Mouse (Mus musculus): Measurements from ENCODE around the gene Abca12. TPM values are rescaled to one million over a fixed set of nuclear protein-coding genes. Genes with fewer than 3 reads are reported as not detected.

Abca12 gene
- polyA plus RNA-seq, 1 experiment from 2014 or later, result not detected

- 16% methylated on average over 4 of the region's 4 CpGs for WGBS
- H3K4me1 ChIP-seq (replicated peaks; ENCODE audit: control insufficient read depth, insufficient read depth, low read length), result peaks cover 9% of the 10 kb centered on the region
- no peak overlapping the region for H3K4me3 ChIP-seq (replicated peaks; ENCODE audit: low read length)
- H3K36me3 ChIP-seq (ENCODE audit: control insufficient read depth, insufficient read depth), result no peaks in the 10 kb centered on the region
- no peaks in the 10 kb centered on the region for H3K9me3 ChIP-seq (ENCODE audit: control insufficient read depth, low read length)
- peak; percentile 72 for ATAC-seq
- H3K9ac ChIP-seq (replicated peaks; ENCODE audit: low read depth, low read length), result no peak overlapping the region
- H3K27ac ChIP-seq (ENCODE audit: low read length), result no peak overlapping the region
- H3K27me3 ChIP-seq (replicated peaks; ENCODE audit: control insufficient read depth, insufficient read depth, low read length), result no peaks in the 10 kb centered on the region
- H3K4me2 ChIP-seq (ENCODE audit: low read length), result 0 out of 2 replicates have a peak overlapping the region, but pooled peaks have one; percentile 9
These were observed 72.5 kb downstream of the Abca12 start for GRCm38 (mm10) chr1:71342261-71342594.

- Histone ChIP-seq H3K4me3 (replicated peaks; ENCODE audit: low read length) (no peak overlapping the region), H3K9me3 (ENCODE audit: control insufficient read depth, low read length) (no peaks in the 10 kb centered on the region), H3K4me2 (ENCODE audit: low read length) (no peak overlapping the region), H3K9ac (replicated peaks; ENCODE audit: low read depth, low read length) (no peak overlapping the region), H3K36me3 (ENCODE audit: control insufficient read depth, insufficient read depth) (no peaks in the 10 kb centered on the region), H3K27ac (ENCODE audit: low read length) (no peak overlapping the region), H3K4me1 (replicated peaks; ENCODE audit: control insufficient read depth, insufficient read depth, low read length) (peaks cover 9% of the 10 kb centered on the region), H3K27me3 (replicated peaks; ENCODE audit: control insufficient read depth, insufficient read depth, low read length) (no peaks in the 10 kb centered on the region)
- 16% methylated on average over 7 of the region's 7 CpGs for WGBS
- ATAC-seq, result peak; percentile 69
These were observed 73.1 kb downstream of the Abca12 start for GRCm38 (mm10) chr1:71341370-71342260.

DNA sequence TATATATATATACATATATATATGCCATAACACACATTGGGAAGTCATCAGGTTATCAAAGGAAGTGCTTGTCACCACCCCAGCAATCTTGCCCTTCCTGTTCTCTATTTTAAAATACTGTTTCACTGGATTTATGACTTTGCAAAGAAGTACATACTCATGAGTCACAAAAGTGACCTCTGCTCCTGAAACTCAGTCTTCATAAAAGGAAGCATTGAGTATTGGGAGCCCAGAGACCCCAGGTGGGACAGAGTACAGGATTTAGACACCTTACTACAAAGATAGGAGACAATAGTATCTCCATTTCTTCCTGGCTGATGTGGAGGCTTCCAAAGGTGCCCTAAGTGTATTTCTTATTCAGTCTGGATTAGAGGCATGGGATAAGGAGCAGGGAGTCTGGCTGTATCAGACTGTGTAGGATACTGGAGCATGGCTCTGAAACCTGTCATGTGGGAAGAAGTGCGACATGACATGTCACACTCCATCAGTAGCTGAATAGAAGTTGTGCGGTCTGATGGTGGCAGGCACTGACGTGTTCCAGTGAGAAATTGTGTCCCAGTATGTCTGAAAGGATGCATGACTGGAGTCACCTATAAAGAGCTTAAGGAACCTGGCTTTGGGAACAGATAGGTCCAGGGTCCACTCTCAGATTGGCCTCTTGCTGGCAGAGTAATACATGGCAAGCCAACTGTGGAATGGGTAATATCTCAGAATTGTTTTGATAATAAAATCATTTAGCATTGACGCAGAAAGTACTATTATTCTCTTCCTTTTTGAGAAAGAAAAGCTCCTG is 76.0 kb downstream of the Abca12 start:
- Histone ChIP-seq H3K9ac (replicated peaks; ENCODE audit: low read depth, low read length) (no peak overlapping the region), H3K27me3 (replicated peaks; ENCODE audit: control insufficient read depth, insufficient read depth, low read length) (no peaks in the 10 kb centered on the region), H3K27ac (ENCODE audit: low read length) (no peak overlapping the region), H3K9me3 (ENCODE audit: control insufficient read depth, low read length) (no peaks in the 10 kb centered on the region), H3K36me3 (ENCODE audit: control insufficient read depth, insufficient read depth) (no peaks in the 10 kb centered on the region), H3K4me1 (replicated peaks; ENCODE audit: control insufficient read depth, insufficient read depth, low read length) (peaks cover 9% of the 10 kb centered on the region), H3K4me2 (ENCODE audit: low read length) (no peak overlapping the region), H3K4me3 (replicated peaks; ENCODE audit: low read length) (no peak overlapping the region)
- whole genome bisulfite sequencing, result 88% methylated on average over 4 of the region's 4 CpGs
- no peak for ATAC-seq

DNA sequence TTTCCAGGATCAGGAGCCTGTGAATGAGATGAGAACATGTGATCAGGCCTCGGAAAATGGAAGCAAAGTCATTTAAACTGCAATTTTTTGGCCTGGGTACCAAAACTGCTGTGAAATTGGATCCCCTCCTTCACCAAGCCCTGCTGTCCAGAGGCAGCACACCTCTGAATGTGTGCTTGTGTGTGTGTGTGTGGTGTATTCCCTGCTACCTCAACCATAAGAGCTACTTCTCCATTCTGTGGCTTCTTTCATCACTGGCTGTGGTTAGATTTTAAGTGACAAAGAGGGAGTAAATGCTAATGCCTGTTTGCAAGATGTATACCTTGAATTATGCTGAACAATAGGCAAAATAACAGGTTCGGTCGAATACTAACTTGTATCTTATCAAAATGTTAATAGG is 84.4 kb downstream of the Abca12 start:
- Histone ChIP-seq H3K36me3 (ENCODE audit: control insufficient read depth, insufficient read depth) (no peaks in the 10 kb centered on the region), H3K4me2 (ENCODE audit: low read length) (no peak overlapping the region), H3K27me3 (replicated peaks; ENCODE audit: control insufficient read depth, insufficient read depth, low read length) (no peaks in the 10 kb centered on the region), H3K4me1 (replicated peaks; ENCODE audit: control insufficient read depth, insufficient read depth, low read length) (no peaks in the 10 kb centered on the region), H3K27ac (ENCODE audit: low read length) (no peak overlapping the region), H3K9me3 (ENCODE audit: control insufficient read depth, low read length) (no peaks in the 10 kb centered on the region), H3K4me3 (replicated peaks; ENCODE audit: low read length) (no peak overlapping the region), H3K9ac (replicated peaks; ENCODE audit: low read depth, low read length) (no peak overlapping the region)
- 87% methylated on average over 3 of the region's 3 CpGs for WGBS
- no peak for ATAC-seq

GRCm38 (mm10) chr1:71312171-71312570 is 102.5 kb downstream of the Abca12 start:
- Histone ChIP-seq H3K9ac (replicated peaks; ENCODE audit: low read depth, low read length) (no peak overlapping the region), H3K4me2 (ENCODE audit: low read length) (no peak overlapping the region), H3K27me3 (replicated peaks; ENCODE audit: control insufficient read depth, insufficient read depth, low read length) (no peaks in the 10 kb centered on the region), H3K36me3 (ENCODE audit: control insufficient read depth, insufficient read depth) (no peaks in the 10 kb centered on the region), H3K27ac (ENCODE audit: low read length) (no peak overlapping the region), H3K4me3 (replicated peaks; ENCODE audit: low read length) (no peak overlapping the region), H3K4me1 (replicated peaks; ENCODE audit: control insufficient read depth, insufficient read depth, low read length) (no peaks in the 10 kb centered on the region), H3K9me3 (ENCODE audit: control insufficient read depth, low read length) (no peaks in the 10 kb centered on the region)
- ATAC-seq, result no peak
- 89% methylated on average over 4 of the region's 4 CpGs for WGBS

DNA sequence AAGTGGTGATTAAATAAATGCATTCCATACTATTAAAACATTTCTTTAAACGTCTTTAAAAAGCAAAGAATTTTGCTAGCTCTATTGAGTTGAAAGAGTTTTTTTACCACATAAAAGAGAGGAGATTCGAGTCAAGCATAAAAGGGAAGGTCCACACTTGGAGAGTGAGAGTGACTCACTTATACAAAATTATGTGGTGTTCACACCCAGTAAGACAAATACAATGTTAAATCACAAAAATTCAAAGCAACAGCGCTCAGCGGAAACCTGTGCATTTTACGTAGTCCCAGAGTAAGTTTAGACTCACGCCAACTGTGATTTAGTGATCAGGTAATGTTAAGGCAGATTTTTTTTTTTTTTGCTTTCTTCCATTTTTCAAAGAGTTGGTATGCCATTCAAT is 104.1 kb downstream of the Abca12 start:
- ATAC-seq, result no peak
- no peaks in the 10 kb centered on the region for H3K4me1 ChIP-seq (replicated peaks; ENCODE audit: control insufficient read depth, insufficient read depth, low read length)

DNA sequence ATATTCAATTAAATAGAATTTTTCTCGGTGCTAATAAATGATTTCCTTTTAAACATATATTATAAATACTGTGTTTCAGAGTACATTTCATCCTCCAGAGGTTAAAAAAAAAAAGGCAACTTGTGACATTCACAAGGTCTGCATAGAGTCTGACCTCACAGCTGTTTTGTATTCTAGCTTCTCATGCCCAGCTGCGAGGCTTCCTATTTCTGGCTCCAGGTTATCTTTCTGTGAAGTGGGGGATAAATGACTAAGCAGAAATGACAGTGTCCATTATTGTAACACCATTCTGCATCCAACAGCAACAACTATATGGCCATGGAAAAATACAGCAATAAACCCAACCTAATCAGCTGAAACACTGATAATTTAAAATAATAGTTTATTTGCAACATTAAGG is 107.3 kb downstream of the Abca12 start:
- H3K9me3 ChIP-seq (ENCODE audit: control insufficient read depth, low read length), result no peaks in the 10 kb centered on the region
- H3K27me3 ChIP-seq (replicated peaks; ENCODE audit: control insufficient read depth, insufficient read depth, low read length), result no peaks in the 10 kb centered on the region
- no peak for ATAC-seq
- no peak overlapping the region for H3K4me2 ChIP-seq (ENCODE audit: low read length)
- H3K9ac ChIP-seq (replicated peaks; ENCODE audit: low read depth, low read length), result no peak overlapping the region
- WGBS, result 54% methylated on average over 2 of the region's 2 CpGs
- no peaks in the 10 kb centered on the region for H3K36me3 ChIP-seq (ENCODE audit: control insufficient read depth, insufficient read depth)
- H3K4me1 ChIP-seq (replicated peaks; ENCODE audit: control insufficient read depth, insufficient read depth, low read length), result no peaks in the 10 kb centered on the region
- no peak overlapping the region for H3K4me3 ChIP-seq (replicated peaks; ENCODE audit: low read length)
- H3K27ac ChIP-seq (ENCODE audit: low read length), result no peak overlapping the region

More for the DNA sequence above, 104.1 kb downstream of the Abca12 start:
- H3K9ac ChIP-seq (replicated peaks; ENCODE audit: low read depth, low read length), result no peak overlapping the region
- no peaks in the 10 kb centered on the region for H3K27me3 ChIP-seq (replicated peaks; ENCODE audit: control insufficient read depth, insufficient read depth, low read length)
- no peak overlapping the region for H3K4me3 ChIP-seq (replicated peaks; ENCODE audit: low read length)
- no peak overlapping the region for H3K27ac ChIP-seq (ENCODE audit: low read length)
- 87% methylated on average over 6 of the region's 6 CpGs for WGBS
- H3K4me2 ChIP-seq (ENCODE audit: low read length), result no peak overlapping the region
- no peaks in the 10 kb centered on the region for H3K9me3 ChIP-seq (ENCODE audit: control insufficient read depth, low read length)
- no peaks in the 10 kb centered on the region for H3K36me3 ChIP-seq (ENCODE audit: control insufficient read depth, insufficient read depth)

DNA sequence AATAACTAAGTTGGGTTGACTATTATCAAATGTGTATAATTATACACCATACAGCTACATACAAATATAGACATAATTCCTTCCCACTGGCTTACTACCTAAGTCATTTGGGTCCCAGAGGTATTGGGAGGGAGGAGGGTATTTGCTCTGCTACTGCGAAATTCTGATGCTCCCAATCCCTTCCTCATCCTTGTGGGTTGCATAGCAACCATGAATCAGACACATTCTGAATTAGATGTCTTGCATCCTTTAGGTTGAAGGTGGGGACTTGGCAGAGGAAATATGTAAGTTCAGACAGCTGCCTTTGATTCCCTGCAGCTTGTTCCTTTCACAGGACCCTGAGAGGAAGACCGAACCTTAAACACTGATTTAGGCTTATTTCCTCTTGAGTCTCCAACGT is 108.5 kb downstream of the Abca12 start:
- H3K4me2 ChIP-seq (ENCODE audit: low read length), result no peak overlapping the region
- no peaks in the 10 kb centered on the region for H3K9me3 ChIP-seq (ENCODE audit: control insufficient read depth, low read length)
- no peaks in the 10 kb centered on the region for H3K27me3 ChIP-seq (replicated peaks; ENCODE audit: control insufficient read depth, insufficient read depth, low read length)
- no peaks in the 10 kb centered on the region for H3K4me1 ChIP-seq (replicated peaks; ENCODE audit: control insufficient read depth, insufficient read depth, low read length)
- H3K9ac ChIP-seq (replicated peaks; ENCODE audit: low read depth, low read length), result no peak overlapping the region
- H3K27ac ChIP-seq (ENCODE audit: low read length), result no peak overlapping the region
- WGBS, result 56% methylated on average over 3 of the region's 3 CpGs
- H3K36me3 ChIP-seq (ENCODE audit: control insufficient read depth, insufficient read depth), result no peaks in the 10 kb centered on the region
- H3K4me3 ChIP-seq (replicated peaks; ENCODE audit: low read length), result no peak overlapping the region
- no peak for ATAC-seq

- 79% methylated on average over 2 of the region's 2 CpGs for WGBS
- H3K4me2 ChIP-seq (ENCODE audit: low read length), result no peak overlapping the region
- no peak overlapping the region for H3K9ac ChIP-seq (replicated peaks; ENCODE audit: low read depth, low read length)
These were observed 110.1 kb downstream of the Abca12 start for GRCm38 (mm10) chr1:71304588-71304987.

More at GRCm38 (mm10) chr1:71304588-71304987, 110.1 kb downstream of the Abca12 start:
- H3K4me1 ChIP-seq (replicated peaks; ENCODE audit: control insufficient read depth, insufficient read depth, low read length), result no peaks in the 10 kb centered on the region
- H3K27ac ChIP-seq (ENCODE audit: low read length), result no peak overlapping the region
- no peak overlapping the region for H3K4me3 ChIP-seq (replicated peaks; ENCODE audit: low read length)
- no peaks in the 10 kb centered on the region for H3K27me3 ChIP-seq (replicated peaks; ENCODE audit: control insufficient read depth, insufficient read depth, low read length)
- H3K9me3 ChIP-seq (ENCODE audit: control insufficient read depth, low read length), result no peaks in the 10 kb centered on the region
- no peaks in the 10 kb centered on the region for H3K36me3 ChIP-seq (ENCODE audit: control insufficient read depth, insufficient read depth)
- ATAC-seq, result no peak
